Mouse (Mus musculus) kidney, adult 18-20 months (tissue): ENCODE measurements around the gene Lst1.

ENCODE experiments used
- DNase-seq: peaks from one replicate; pipeline ENCODE4 v3.0.0; 2021

The Lst1 gene

GRCm38 (mm10) chr17:35156461-35157200 is 31.6 kb downstream of the Lst1 start:
- DNase-seq, result no peak

GRCm38 (mm10) chr17:35155451-35155850 is 32.8 kb downstream of the Lst1 start:
- DNase-seq, result no peak

GRCm38 (mm10) chr17:35154616-35155015 is 33.6 kb downstream of the Lst1 start:
- no peak for DNase-seq

- DNase-seq, result no peak
Observed at GRCm38 (mm10) chr17:35153931-35154330, 34.3 kb downstream of the Lst1 start.

GRCm38 (mm10) chr17:35153077-35153476 is 35.2 kb downstream of the Lst1 start:
- DNase-seq, result no peak

- no peak for DNase-seq
Observed at GRCm38 (mm10) chr17:35152121-35152520, 36.1 kb downstream of the Lst1 start.

- no peak for DNase-seq
Observed at GRCm38 (mm10) chr17:35147922-35148639, 40.2 kb downstream of the Lst1 start.

- no peak for DNase-seq
Observed at GRCm38 (mm10) chr17:35147348-35147747, 40.9 kb downstream of the Lst1 start.

- no peak for DNase-seq
Observed at GRCm38 (mm10) chr17:35146139-35146538, 42.1 kb downstream of the Lst1 start.

- no peak for DNase-seq
Observed at GRCm38 (mm10) chr17:35141971-35142370, 46.3 kb downstream of the Lst1 start.

GRCm38 (mm10) chr17:35140490-35140996 is 47.7 kb downstream of the Lst1 start:
- DNase-seq, result no peak

- DNase-seq, result no peak
Observed at GRCm38 (mm10) chr17:35139269-35139668, 49.0 kb downstream of the Lst1 start.

- no peak for DNase-seq
Observed at GRCm38 (mm10) chr17:35135591-35136320, 52.5 kb downstream of the Lst1 start.
